Mouse (Mus musculus) liver, embryonic 16.5 days (tissue): ENCODE data around the gene Dnmbp. TPM values are rescaled to one million over a fixed set of nuclear protein-coding genes. Genes with fewer than 3 reads are reported as not detected.

Source experiments
- ATAC-seq: fragments of 200-750 bp; cut with Nextera tagmentation; 2 replicates; pipeline ENCODE4 v1.8.0; 2017; ENCODE audit warnings: low read depth, mild to moderate bottlenecking, moderate number of reproducible peaks, moderate library complexity
- H3K27ac ChIP-seq: fragments of 300-500 bp; sonication (generic); 2 replicates; pipeline ENCODE4 v1.5.1; 2014; ENCODE audit warnings: mild to moderate bottlenecking, low read length
- H3K27me3 ChIP-seq: fragments of 300-500 bp; sonication (generic); 2 replicates; pipeline ENCODE4 v1.6.1; 2014; ENCODE audit warnings: low read depth, low read length, mixed read lengths; ENCODE audit not compliant: control insufficient read depth, insufficient read depth
- H3K36me3 ChIP-seq: fragments of 300-500 bp; sonication (generic); 2 replicates; pipeline ENCODE4 v1.6.1; 2014; ENCODE audit warnings: mild to moderate bottlenecking; ENCODE audit not compliant: control insufficient read depth, insufficient read depth
- H3K4me1 ChIP-seq: fragments of 300-500 bp; sonication (generic); 2 replicates; pipeline ENCODE4 v1.6.1; 2014; ENCODE audit warnings: low read depth, low read length, mixed read lengths; ENCODE audit not compliant: control insufficient read depth
- H3K4me2 ChIP-seq: fragments of 300-500 bp; sonication (generic); 2 replicates; pipeline ENCODE4 v1.6.1; 2014; ENCODE audit warnings: low read depth, low read length, mixed read lengths
- H3K4me3 ChIP-seq: fragments of 300-500 bp; sonication (generic); 2 replicates; pipeline ENCODE4 v1.5.1; 2014; ENCODE audit warnings: low read depth, mild to moderate bottlenecking, low read length
- H3K9ac ChIP-seq: fragments of 300-500 bp; sonication (generic); 2 replicates; pipeline ENCODE4 v1.6.1; 2014; ENCODE audit warnings: low read depth, low read length
- H3K9me3 ChIP-seq: fragments of 300-500 bp; sonication (generic); replicated peaks from 2 replicates; pipeline ENCODE4 v1.6.1; 2016; ENCODE audit warnings: low read length; ENCODE audit not compliant: control insufficient read depth
- WGBS: fragments of 180-500 bp; shearing (Covaris S2); extraction: QIAGEN DNeasy Blood & Tissue Kit; methylation state at CpG from one replicate; pipeline ENCODE4 v1.1.7; 2014; ENCODE audit not compliant: insufficient replicate concordance; 5-methylcytosine and 5-hydroxymethylcytosine counted together
- polyA plus RNA-seq: library from polyadenylated mRNA; unstranded; fragments of >200 nt; fragmentation: Nextera tagmentation; extraction: Ambion mirVana; gene quantifications from 2 replicates; pipeline ENCODE4 v1.2.1, GENCODE M21; 2015

Gene Dnmbp
- polyA plus RNA-seq, 1 experiment from 2014 or later = 3.2 TPM

DNA sequence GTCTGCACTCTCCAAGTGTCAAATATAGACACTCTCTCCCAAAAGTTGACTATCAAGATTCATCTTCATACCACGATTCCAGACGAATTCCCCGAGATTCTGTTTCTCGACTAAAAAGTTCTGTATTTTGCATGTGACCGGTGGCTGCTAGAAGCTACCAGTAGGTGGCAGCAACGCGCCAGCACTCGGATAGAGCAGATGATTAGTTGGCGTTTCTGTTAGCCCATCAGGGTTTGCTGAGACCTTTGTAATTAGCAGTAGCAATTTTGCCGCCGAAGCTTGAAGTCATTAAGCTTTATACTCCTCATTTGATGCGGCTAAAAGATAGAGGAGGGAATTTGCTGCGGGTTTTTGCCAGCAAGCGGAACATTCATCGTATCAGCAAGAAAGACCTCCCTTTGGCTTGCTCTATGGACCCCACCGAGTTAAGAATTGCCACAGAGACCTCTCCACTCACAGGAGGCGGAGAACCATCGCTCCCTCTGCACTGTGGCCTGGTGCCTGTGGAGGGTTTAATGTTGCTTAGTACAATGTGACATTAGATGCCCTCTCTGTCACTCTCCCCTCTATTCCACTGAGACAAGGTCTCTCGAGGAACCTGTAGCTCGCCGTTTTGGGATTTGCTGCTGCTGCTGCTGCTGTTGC, 107.4 kb downstream of the Dnmbp start:
- H3K27me3 ChIP-seq = no peaks in the 10 kb centered on the region
- no peaks in the 10 kb centered on the region for H3K4me1 ChIP-seq
- H3K4me2 ChIP-seq = no peak overlapping the region
- ATAC-seq = no peak
- no peak overlapping the region for H3K9ac ChIP-seq
- H3K27ac ChIP-seq = no peak overlapping the region
- 27% methylated on average over 21 of the region's 21 CpGs for WGBS
- no peaks in the 10 kb centered on the region for H3K36me3 ChIP-seq
- H3K9me3 ChIP-seq = no peaks in the 10 kb centered on the region
- H3K4me3 ChIP-seq = no peak overlapping the region

DNA sequence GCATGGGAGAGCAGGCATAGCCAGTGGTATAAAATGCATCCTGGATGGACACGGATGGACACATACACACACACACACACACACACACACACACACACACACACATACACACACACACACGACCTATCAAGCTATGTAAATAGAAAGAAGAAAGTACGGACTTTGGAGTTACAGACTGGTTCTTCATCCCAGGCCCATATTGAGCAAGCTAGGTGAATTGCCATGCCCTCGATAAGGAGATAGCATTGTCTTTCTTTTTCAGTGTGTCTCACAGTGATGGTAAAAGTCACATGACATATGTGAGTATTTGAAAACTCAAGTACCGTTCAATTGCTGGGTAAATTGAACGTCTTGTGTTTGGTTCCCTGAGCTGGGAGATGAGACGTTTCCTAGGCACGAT, 113.1 kb downstream of the Dnmbp start:
- no peak for ATAC-seq
- 52% methylated on average over 8 of the region's 8 CpGs for WGBS
- no peaks in the 10 kb centered on the region for H3K4me1 ChIP-seq
- no peaks in the 10 kb centered on the region for H3K27me3 ChIP-seq
- H3K4me2 ChIP-seq = no peak overlapping the region
- no peak overlapping the region for H3K9ac ChIP-seq
- no peaks in the 10 kb centered on the region for H3K36me3 ChIP-seq
- H3K4me3 ChIP-seq = no peak overlapping the region
- H3K27ac ChIP-seq = no peak overlapping the region
- no peaks in the 10 kb centered on the region for H3K9me3 ChIP-seq

DNA sequence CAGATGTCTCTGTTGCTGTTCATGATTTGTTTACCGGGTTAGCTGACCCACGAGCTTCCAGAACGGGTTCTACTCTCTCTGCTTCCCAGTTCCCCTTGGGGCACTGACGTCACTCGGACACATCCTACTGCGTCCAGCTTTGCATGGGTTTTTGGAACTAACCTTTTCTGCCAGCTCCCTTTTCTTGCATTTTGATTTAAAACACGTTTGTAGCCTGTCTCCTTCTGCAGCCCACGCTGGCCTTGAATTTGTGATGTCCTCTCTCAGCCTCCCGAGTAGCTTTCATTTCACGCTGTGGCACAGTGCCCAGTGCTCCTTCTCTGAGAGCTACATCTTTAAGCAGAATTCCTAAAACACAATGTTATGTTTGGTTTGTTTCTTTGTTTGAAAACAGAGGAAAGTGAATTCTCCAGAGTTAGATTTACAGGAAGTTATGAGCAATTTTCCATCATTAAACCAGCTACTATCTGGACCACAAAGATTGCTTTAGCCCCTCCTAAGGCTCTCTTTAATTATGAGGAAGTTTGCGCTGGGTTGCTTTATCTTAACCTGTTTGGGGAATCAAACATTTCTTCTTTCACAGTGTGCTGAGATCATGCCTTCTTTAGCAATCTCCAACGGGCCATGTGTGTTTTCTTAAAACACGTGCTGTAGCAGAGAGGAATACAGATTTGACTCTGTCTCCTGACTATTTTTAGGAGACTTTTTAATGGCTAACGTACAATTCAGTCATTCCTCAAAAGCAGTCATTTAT, 124.2 kb downstream of the Dnmbp start:
- H3K27ac ChIP-seq = no peak overlapping the region
- no peaks in the 10 kb centered on the region for H3K27me3 ChIP-seq
- no peak overlapping the region for H3K4me2 ChIP-seq
- ATAC-seq = no peak
- H3K4me3 ChIP-seq = no peak overlapping the region
- no peak overlapping the region for H3K9ac ChIP-seq
- 45% methylated on average over 14 of the region's 14 CpGs for WGBS
- no peaks in the 10 kb centered on the region for H3K4me1 ChIP-seq
- no peaks in the 10 kb centered on the region for H3K36me3 ChIP-seq
- H3K9me3 ChIP-seq = no peaks in the 10 kb centered on the region

DNA sequence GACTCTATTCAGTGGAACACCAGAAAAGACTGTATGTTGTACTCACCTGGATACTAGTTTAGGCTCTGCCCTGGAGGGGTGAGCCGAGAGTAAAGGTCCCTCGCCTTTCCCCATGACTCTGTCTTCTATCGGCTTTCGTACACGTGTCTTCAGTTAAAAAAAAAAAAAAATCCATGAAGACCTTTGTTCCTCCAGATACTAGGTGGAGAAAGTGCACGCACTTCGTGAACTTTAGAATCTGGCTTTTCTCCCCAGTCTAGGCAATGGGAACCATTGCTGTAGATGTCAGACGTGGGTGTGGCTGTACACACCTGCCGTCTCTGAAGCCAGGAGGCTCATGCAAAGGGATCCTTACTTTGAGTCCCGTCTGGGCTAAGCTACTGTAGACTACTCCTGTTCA, 126.7 kb downstream of the Dnmbp start:
- no peaks in the 10 kb centered on the region for H3K9me3 ChIP-seq
- no peaks in the 10 kb centered on the region for H3K36me3 ChIP-seq
- H3K4me3 ChIP-seq = no peak overlapping the region
- H3K27ac ChIP-seq = no peak overlapping the region
- H3K4me2 ChIP-seq = no peak overlapping the region
- no peaks in the 10 kb centered on the region for H3K4me1 ChIP-seq
- peak; percentile 41; the same call in 1 of the 2 replicates for ATAC-seq
- 63% methylated on average over 10 of the region's 10 CpGs for WGBS
- H3K27me3 ChIP-seq = no peaks in the 10 kb centered on the region
- H3K9ac ChIP-seq = no peak overlapping the region

DNA sequence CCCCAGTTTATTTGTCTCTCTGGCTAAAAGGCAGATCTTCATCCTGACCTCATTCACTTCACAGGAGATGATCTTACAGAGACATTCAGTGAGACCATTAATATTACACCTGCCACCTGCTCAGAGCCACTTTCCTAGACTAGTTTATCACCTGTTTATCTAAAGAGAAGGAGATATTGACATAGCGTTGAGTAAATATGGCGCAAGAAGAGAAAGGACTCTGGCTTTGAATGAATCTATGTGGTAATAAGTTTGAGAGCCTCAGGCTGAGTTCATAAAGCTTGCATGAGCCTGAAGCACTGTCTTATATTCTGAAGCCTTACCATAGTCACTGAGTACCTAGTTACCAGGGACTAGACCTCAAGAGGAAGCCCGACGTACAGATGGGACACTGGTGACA, 128.6 kb downstream of the Dnmbp start:
- 70% methylated on average over 4 of the region's 4 CpGs for WGBS
- ATAC-seq = peak; percentile 62

DNA sequence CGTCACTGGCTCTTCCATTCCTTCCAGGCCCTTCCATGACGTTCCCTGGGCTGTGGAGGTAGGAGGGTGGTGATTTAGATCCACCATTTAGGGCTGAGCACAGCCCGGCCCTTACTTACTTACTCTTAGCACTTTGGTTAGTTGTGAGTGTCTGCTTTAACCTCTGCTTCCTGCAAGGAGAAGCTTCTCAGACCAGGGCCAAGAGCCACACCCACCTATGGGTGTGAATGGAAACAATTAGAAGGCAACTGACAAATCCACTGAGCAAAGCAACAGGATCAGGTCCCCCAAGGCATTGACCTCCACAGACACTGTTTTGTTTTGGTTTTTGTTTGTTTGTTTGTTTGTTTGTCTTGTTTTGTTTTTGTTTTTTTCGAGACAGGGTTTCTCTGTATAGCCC, 130.7 kb downstream of the Dnmbp start:
- Histone ChIP-seq H3K27me3 (no peaks in the 10 kb centered on the region), H3K9ac (no peak overlapping the region), H3K4me1 (no peaks in the 10 kb centered on the region), H3K9me3 (no peaks in the 10 kb centered on the region), H3K4me2 (no peak overlapping the region), H3K36me3 (no peaks in the 10 kb centered on the region), H3K27ac (no peak overlapping the region), H3K4me3 (no peak overlapping the region)
- ATAC-seq = no peak
- WGBS = 33% methylated on average over 4 of the region's 4 CpGs

More for the DNA sequence above, 128.6 kb downstream of the Dnmbp start:
- Histone ChIP-seq H3K4me3 (no peak overlapping the region), H3K9ac (no peak overlapping the region), H3K4me1 (no peaks in the 10 kb centered on the region), H3K27me3 (no peaks in the 10 kb centered on the region), H3K36me3 (no peaks in the 10 kb centered on the region), H3K9me3 (no peaks in the 10 kb centered on the region), H3K4me2 (no peak overlapping the region), H3K27ac (no peak overlapping the region)

DNA sequence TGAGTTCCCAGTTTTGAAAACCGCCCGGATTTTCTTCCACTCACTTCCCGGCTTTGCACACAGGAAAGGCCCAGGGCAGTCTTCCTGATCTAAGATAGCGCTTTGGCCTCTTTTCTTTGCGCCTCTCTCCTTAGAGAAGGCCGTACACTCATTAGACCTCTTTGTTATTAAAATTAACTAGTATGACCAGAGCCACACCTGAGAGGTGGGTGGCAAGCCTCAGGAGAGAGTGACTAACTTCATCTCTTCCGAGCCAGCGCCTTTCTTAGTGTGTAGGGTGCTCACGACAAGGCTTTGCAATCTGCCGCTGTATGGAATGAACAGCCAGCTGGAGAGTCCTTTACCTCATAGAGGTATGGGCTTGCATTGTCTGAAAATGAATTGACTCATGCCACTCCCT, 136.1 kb downstream of the Dnmbp start:
- Histone ChIP-seq H3K9ac (no peak overlapping the region), H3K4me1 (no peaks in the 10 kb centered on the region), H3K36me3 (no peaks in the 10 kb centered on the region), H3K27ac (no peak overlapping the region), H3K9me3 (no peaks in the 10 kb centered on the region), H3K4me3 (no peak overlapping the region), H3K27me3 (no peaks in the 10 kb centered on the region), H3K4me2 (no peak overlapping the region)
- no peak for ATAC-seq
- 72% methylated on average over 10 of the region's 10 CpGs for WGBS

DNA sequence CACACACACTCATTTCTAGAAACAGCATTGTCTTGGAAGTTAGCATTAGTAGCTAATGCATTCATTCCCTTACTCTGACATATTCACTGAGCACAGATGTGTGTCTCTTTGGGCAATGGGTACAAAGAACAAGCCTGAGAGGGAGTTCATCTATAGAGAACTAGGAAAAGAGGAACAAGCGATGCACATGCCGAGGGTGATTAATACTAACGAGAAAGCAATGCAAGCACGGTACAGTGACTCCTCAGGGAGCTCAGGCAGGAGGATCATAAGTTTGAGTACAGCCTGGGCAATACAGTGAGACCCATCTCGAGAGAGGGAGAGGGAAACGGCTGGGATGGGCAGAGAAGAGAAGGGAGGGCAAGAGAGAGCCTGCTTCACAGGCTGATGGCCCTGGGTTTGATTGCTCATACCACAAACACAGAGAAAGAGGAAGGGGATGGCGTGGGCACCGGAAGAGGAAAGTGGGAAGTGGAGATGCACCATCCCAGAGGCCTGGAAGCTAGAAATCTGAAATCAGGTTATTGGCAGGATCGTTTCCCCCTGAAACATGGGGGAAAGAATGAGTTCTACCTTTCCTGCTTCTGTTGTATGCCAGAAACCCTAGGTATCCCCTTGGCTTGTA, 138.5 kb downstream of the Dnmbp start:
- no peak overlapping the region for H3K4me2 ChIP-seq
- no peaks in the 10 kb centered on the region for H3K36me3 ChIP-seq
- 20% methylated on average over 9 of the region's 9 CpGs for WGBS

DNA sequence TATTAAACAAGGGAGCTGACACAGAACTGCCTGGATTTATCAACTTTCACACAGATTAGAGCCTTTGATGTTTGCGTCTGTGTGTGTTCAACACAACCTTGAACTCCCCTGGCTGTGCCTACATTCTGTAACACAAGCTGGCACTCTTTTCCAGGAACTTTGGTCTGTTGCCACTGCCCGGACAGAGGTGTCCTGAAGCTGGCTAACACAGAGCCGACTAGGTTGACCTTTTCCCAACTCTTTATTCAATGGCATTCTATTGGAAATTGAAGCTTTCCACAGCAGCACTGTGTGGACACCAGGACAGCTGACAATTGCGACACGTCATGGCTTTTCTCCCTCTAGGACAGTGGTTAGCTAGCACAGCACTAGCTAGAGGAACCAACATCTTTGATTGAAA, 142.8 kb downstream of the Dnmbp start:
- H3K4me3 ChIP-seq = no peak overlapping the region
- no peaks in the 10 kb centered on the region for H3K36me3 ChIP-seq
- 42% methylated on average over 5 of the region's 5 CpGs for WGBS
- H3K27me3 ChIP-seq = no peaks in the 10 kb centered on the region
- H3K9me3 ChIP-seq = no peaks in the 10 kb centered on the region
- H3K9ac ChIP-seq = no peak overlapping the region
- H3K4me2 ChIP-seq = no peak overlapping the region
- no peak overlapping the region for H3K27ac ChIP-seq
- ATAC-seq = peak; percentile 91
- no peaks in the 10 kb centered on the region for H3K4me1 ChIP-seq

More for the DNA sequence above, 138.5 kb downstream of the Dnmbp start:
- H3K9me3 ChIP-seq = no peaks in the 10 kb centered on the region
- no peak overlapping the region for H3K9ac ChIP-seq
- H3K4me1 ChIP-seq = no peaks in the 10 kb centered on the region
- ATAC-seq = no peak
- no peak overlapping the region for H3K4me3 ChIP-seq
- H3K27me3 ChIP-seq = no peaks in the 10 kb centered on the region
- H3K27ac ChIP-seq = no peak overlapping the region
